Mouse (Mus musculus) neural tube, embryonic 12.5 days (tissue): ENCODE data around the gene Cxcl17. TPM values are rescaled to one million over a fixed set of nuclear protein-coding genes. Genes with fewer than 3 reads are reported as not detected.
A peak's percentile ranks its signal among the peaks of the same experiment; 100 is the strongest.
"Not testable (repeated sequence)": the region's sequence is repeated elsewhere in the genome, so short reads cannot be mapped to it uniquely, and the experiment has no call there.

Experiments used
- ATAC-seq: fragments of 200-750 bp; cut with Nextera tagmentation; 2 replicates; pipeline ENCODE4 v1.8.0; 2017; ENCODE audit warnings: low read depth, mild to moderate bottlenecking, moderate TSS enrichment, moderate library complexity; ENCODE audit not compliant: low FRiP score
- H3K27ac ChIP-seq: fragments of 300-500 bp; sonication (generic); 2 replicates; pipeline ENCODE4 v1.5.1; 2016
- H3K27me3 ChIP-seq: fragments of 300-500 bp; sonication (generic); replicated peaks from 2 replicates; pipeline ENCODE4 v1.6.1; 2016; ENCODE audit warnings: mild to moderate bottlenecking
- H3K36me3 ChIP-seq: fragments of 300-500 bp; sonication (generic); 2 replicates; pipeline ENCODE4 v1.6.1; 2016; ENCODE audit warnings: mild to moderate bottlenecking
- H3K4me1 ChIP-seq: fragments of 300-500 bp; sonication (generic); 2 replicates; pipeline ENCODE4 v1.6.1; 2016
- H3K4me2 ChIP-seq: fragments of 300-500 bp; sonication (generic); replicated peaks from 2 replicates; pipeline ENCODE4 v1.6.1; 2016; ENCODE audit warnings: mild to moderate bottlenecking
- H3K4me3 ChIP-seq: fragments of 300-500 bp; sonication (generic); 2 replicates; pipeline ENCODE4 v1.5.1; 2016
- H3K9ac ChIP-seq: fragments of 300-500 bp; sonication (generic); 2 replicates; pipeline ENCODE4 v1.6.1; 2016; ENCODE audit warnings: mild to moderate bottlenecking
- H3K9me3 ChIP-seq: fragments of 300-500 bp; sonication (generic); 2 replicates; pipeline ENCODE4 v1.6.1; 2016; ENCODE audit warnings: mild to moderate bottlenecking
- WGBS: fragments of 180-500 bp; shearing (Covaris S2); methylation state at CpG from one replicate; pipeline ENCODE4 v1.1.7; 2016; 5-methylcytosine and 5-hydroxymethylcytosine counted together
- polyA plus RNA-seq: library from polyadenylated mRNA; unstranded; fragments of >200 nt; fragmentation: Nextera tagmentation; extraction: Ambion mirVana; gene quantifications from 2 replicates; pipeline ENCODE4 v1.2.1, GENCODE M21; 2016

Cxcl17 gene
- polyA plus RNA-seq, 1 experiment from 2014 or later: 0.53 TPM

DNA sequence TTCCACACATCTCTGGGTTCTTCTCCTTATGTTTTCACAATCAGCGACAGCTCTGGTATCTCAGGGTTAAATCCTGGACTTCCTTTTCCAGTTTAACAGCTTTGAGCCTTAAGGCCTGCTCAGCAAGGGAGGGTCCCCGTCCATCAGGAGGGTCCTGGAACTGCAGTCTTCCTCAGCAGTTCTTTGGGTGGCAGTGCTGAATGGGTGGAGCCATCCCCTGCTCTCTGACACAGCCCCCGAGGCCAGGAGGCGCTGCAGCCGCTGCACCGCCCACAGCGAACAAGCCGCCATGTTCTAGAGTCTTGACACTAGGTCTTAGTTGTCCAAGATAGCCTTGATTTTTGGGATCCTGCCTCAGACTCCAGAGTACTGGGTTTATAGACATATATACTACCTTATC is 6.8 kb upstream of the Cxcl17 start:
- WGBS: 82% methylated on average over 8 of the region's 8 CpGs
- Histone ChIP-seq H3K4me2 (no peak overlapping the region), H3K9ac (no peak overlapping the region), H3K4me1 (no peaks in the 10 kb centered on the region), H3K27ac (no peak overlapping the region), H3K4me3 (no peak overlapping the region), H3K36me3 (no peaks in the 10 kb centered on the region), H3K9me3 (no peaks in the 10 kb centered on the region), H3K27me3 (0 out of 2 replicates have a peak, but pooled peaks cover 7% of the 10 kb centered on the region)
- ATAC-seq: no peak

DNA sequence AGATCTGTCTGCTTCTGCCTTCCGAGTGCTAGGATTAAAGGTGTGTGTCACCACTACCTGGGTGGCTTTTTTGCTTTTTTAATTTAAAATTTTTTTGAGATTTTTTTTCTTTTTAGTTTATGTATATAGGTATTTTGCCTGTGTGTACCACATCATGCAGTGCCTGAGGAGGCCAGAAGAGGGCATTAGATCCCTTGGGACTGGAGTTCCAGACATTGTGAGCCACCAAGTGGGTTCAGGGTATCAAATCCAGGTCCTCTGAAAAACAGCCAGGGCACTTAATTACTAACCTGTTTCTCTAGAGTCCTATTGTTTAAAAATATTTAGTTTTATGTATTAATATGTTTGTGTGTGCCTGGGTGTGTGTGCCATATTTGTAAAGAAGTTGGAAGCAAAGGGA is 4.9 kb upstream of the Cxcl17 start:
- Histone ChIP-seq H3K36me3 (no peaks in the 10 kb centered on the region), H3K9me3 (no peaks in the 10 kb centered on the region), H3K9ac (no peak overlapping the region), H3K27ac (no peak overlapping the region), H3K4me2 (no peak overlapping the region), H3K4me1 (no peaks in the 10 kb centered on the region), H3K4me3 (no peak overlapping the region), H3K27me3 (0 out of 2 replicates have a peak, but pooled peaks cover 6% of the 10 kb centered on the region)
- no peak for ATAC-seq
- 76% methylated on average over 1 of the region's 1 CpGs for WGBS

DNA sequence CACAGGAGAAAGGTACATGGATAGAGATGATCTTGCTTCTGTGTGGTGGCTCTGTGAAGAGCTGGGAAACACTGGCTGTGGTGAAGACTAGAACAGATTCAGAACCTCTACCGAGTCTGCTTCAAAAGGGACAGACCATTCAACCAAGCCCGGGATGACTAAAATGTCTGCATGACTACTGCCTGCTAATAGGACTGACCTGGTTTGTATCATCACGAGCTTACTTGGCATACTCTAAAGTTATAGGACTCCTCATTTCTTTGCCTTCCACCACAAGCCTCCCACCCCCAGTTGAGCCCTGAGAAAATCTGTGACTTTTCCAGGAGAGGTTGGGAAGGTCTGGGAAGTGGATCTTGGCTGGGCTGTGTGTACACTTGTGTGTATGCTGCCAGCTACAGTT is 825 bp downstream of the Cxcl17 start:
- H3K4me1 ChIP-seq: no peaks in the 10 kb centered on the region
- H3K36me3 ChIP-seq: no peaks in the 10 kb centered on the region
- no peaks in the 10 kb centered on the region for H3K27me3 ChIP-seq
- 88% methylated on average over 3 of the region's 3 CpGs for WGBS
- ATAC-seq: no peak
- no peak overlapping the region for H3K27ac ChIP-seq
- H3K9ac ChIP-seq: no peak overlapping the region
- no peak overlapping the region for H3K4me3 ChIP-seq
- no peak overlapping the region for H3K4me2 ChIP-seq
- no peaks in the 10 kb centered on the region for H3K9me3 ChIP-seq

DNA sequence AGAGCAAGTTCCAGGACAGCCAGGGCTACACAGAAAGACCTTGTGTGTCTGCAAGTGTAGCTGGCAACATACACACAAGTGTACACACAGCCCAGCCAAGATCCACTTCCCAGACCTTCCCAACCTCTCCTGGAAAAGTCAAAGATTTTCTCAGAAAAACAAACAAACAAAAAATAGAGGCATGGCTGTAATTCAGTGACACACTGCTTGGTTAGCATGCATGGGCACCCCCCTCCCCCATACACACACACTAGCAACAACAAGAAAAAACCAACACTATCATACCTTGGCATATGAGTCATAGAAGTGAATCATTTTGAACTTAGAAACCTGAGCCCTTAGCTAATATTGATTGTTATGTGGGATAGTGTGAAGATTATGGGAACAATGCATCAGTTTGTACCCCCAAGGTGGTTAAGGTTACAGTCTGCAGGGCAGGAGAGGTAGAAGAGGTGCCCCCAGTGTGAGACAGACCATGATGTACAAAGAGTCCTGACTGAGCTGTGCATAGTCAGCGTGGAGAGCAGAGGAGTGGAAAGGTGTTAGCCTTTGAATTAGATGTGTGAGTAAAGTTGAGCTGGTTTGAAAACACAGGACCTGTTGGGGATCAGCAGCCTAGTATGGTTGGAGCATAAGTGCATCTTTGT is 1.6 kb downstream of the Cxcl17 start:
- no peak overlapping the region for H3K4me3 ChIP-seq
- H3K36me3 ChIP-seq: no peaks in the 10 kb centered on the region
- no peaks in the 10 kb centered on the region for H3K4me1 ChIP-seq
- H3K27ac ChIP-seq: no peak overlapping the region
- no peak overlapping the region for H3K4me2 ChIP-seq
- H3K9me3 ChIP-seq: no peaks in the 10 kb centered on the region
- ATAC-seq: no peak
- no peaks in the 10 kb centered on the region for H3K27me3 ChIP-seq
- H3K9ac ChIP-seq: no peak overlapping the region
- 80% methylated on average over 1 of the region's 1 CpGs for WGBS

DNA sequence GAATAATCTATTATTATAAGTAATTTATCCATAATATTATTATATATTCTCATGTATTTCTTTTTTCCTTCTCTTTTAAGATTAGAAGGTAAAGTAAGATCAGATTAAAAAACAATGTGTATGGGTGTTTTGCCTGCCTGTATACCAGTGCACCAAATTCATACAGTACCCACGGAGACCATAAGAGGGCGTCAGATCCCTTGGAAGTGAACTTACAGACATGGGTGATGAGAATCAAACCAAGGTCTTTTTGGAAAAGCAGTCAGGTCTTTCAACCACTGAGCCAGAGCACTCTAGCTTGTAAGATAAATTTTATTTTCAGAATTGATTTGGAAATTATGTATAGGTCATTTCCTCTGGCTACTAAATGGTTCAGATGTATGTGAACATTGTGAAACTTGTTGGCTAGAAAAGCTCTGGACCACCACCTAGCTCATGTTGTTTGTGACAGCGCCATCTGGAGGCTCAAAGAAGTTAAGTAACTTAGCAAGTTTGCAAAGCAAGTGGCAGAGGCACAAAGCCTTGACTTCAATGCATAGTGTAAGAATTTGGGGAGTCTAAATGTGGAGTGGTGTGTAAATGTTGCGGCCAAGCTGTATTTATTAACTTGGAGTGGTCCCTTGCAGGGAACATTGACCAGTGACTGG is 3.4 kb downstream of the Cxcl17 start:
- no peaks in the 10 kb centered on the region for H3K27me3 ChIP-seq
- ATAC-seq: no peak
- WGBS: 51% methylated on average over 4 of the region's 4 CpGs
- H3K9me3 ChIP-seq: no peaks in the 10 kb centered on the region
- H3K4me1 ChIP-seq: no peaks in the 10 kb centered on the region
- H3K9ac ChIP-seq: no peak overlapping the region
- H3K4me2 ChIP-seq: no peak overlapping the region
- no peaks in the 10 kb centered on the region for H3K36me3 ChIP-seq
- no peak overlapping the region for H3K27ac ChIP-seq
- no peak overlapping the region for H3K4me3 ChIP-seq

DNA sequence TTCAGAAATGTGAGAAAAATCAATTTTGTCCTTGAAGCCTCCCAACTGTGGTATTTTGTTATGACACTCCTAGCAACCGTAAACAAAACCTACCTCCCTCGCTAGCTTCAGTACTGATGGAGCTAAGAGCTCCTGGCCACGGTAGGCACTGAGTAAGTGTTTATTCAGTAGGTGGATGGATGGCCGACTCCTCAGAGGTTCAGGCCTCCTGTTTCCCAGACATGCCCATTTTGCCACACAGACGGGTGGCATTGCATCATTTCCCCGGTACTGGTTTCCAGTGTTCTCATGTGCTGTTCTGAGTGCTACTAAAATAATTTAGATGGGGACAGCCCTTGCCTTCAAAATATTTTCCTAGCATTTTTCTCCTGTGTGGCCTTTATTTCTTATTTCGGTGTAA is 6.2 kb downstream of the Cxcl17 start:
- Histone ChIP-seq H3K4me3 (no peak overlapping the region), H3K4me1 (peaks cover 9% of the 10 kb centered on the region; the same call in 1 of the 2 replicates), H3K36me3 (no peaks in the 10 kb centered on the region), H3K9me3 (no peaks in the 10 kb centered on the region), H3K4me2 (no peak overlapping the region), H3K27me3 (no peaks in the 10 kb centered on the region), H3K9ac (no peak overlapping the region), H3K27ac (no peak overlapping the region)
- no peak for ATAC-seq
- 87% methylated on average over 7 of the region's 7 CpGs for WGBS

DNA sequence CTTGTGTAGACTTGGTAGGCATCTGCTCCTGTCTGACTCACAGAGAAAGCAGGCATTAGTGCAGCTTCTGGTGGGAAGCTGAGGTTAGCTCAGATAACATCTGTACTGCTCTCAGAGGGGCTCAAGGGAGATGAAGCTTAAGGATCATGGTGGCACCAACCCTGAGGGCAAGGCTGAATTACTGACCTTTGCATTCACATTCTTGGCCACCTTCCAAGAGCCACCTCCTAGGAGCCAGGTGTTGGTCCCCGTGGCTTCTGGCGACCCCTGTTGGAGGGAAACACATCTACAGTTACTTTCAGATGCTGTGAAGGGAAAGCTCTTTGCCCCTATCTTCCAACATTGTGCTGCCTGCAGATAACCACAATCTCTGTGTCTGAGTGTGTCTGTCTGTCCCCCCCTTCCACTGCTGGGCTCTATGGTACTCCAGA is 10.0 kb downstream of the Cxcl17 start:
- WGBS: 5% methylated on average over 2 of the region's 2 CpGs
- Histone ChIP-seq H3K9ac (no peak overlapping the region), H3K9me3 (no peaks in the 10 kb centered on the region), H3K4me3 (no peak overlapping the region), H3K27ac (no peak overlapping the region), H3K36me3 (no peaks in the 10 kb centered on the region), H3K4me2 (no peak overlapping the region), H3K4me1 (peaks cover 9% of the 10 kb centered on the region; the same call in 1 of the 2 replicates), H3K27me3 (no peaks in the 10 kb centered on the region)
- no peak for ATAC-seq

DNA sequence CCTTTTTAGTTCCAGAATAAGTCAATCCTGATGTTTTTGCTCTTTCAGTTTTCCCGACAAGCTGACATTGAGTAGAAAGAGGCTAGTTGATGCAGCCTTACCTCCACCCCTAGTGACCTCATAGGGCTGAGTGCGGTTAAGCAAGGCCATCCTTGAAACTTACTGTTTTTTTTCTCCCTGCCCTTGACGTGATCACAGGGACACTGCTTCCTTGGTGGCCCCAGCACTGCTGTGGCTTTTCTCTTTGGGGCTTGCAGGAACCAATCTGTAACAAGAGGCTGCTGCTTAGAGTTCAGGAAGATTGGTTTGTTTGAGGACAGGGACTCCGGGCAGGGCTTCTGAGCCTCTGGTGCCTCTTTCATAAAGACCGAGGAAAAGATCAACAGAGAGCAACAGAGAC is 10.7 kb downstream of the Cxcl17 start:
- Histone ChIP-seq H3K9me3 (no peaks in the 10 kb centered on the region), H3K27ac (no peak overlapping the region), H3K9ac (no peak overlapping the region), H3K4me2 (no peak overlapping the region), H3K27me3 (no peaks in the 10 kb centered on the region), H3K36me3 (no peaks in the 10 kb centered on the region), H3K4me3 (no peak overlapping the region), H3K4me1 (peaks cover 9% of the 10 kb centered on the region; the same call in 1 of the 2 replicates)
- no peak for ATAC-seq
- 51% methylated on average over 5 of the region's 5 CpGs for WGBS

DNA sequence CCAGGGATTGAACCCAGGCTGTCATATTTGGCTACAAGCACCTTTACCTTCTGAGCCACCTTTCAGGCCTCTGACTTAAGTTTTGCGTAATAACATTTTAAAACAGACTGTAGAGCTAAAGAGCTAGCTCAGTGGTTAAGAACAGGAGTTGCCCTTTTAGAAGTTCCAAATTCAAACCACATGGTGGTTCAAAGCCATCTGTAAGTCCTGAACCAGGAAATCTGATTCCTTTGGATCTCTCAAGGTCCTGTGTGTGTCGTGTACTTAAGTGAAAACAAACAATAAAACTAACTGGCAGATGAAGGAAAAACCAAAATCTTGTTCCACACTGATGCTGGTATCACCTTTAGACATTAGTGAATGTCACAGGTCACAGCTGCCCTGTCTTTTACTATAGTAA is 11.1 kb downstream of the Cxcl17 start:
- no peak for ATAC-seq

DNA sequence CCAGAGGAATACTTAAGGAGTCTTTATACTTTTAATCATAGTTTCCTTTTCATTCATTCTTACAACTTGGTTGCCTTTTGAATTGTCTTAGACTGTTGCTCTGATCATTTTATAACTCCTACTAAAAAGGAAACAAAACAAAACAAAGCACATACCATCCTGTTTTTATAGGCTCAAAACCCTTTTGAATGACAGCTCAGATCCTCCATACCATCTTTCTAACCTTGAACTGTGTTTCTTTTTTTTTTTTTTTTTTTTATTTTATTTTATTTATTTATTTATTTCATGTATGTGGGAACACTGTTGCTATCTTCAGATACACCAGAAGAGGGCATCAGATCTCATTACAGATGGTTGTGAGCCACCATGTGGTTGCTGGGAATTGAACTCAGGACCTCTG is 13.7 kb downstream of the Cxcl17 start:
- H3K36me3 ChIP-seq, ATAC-seq, H3K4me3 ChIP-seq, H3K4me2 ChIP-seq, H3K9ac ChIP-seq, H3K27me3 ChIP-seq, H3K9me3 ChIP-seq, H3K27ac ChIP-seq: not testable (repeated sequence)
- H3K4me1 ChIP-seq: peaks cover 18% of the 10 kb centered on the region

More for the DNA sequence above, 11.1 kb downstream of the Cxcl17 start:
- WGBS: 67% methylated on average over 2 of the region's 2 CpGs
- no peak overlapping the region for H3K27ac ChIP-seq
- no peak overlapping the region for H3K4me3 ChIP-seq
- no peaks in the 10 kb centered on the region for H3K36me3 ChIP-seq
- H3K9ac ChIP-seq: no peak overlapping the region
- no peaks in the 10 kb centered on the region for H3K27me3 ChIP-seq
- no peaks in the 10 kb centered on the region for H3K9me3 ChIP-seq
- H3K4me2 ChIP-seq: no peak overlapping the region
- peaks cover 9% of the 10 kb centered on the region; the same call in 1 of the 2 replicates for H3K4me1 ChIP-seq

DNA sequence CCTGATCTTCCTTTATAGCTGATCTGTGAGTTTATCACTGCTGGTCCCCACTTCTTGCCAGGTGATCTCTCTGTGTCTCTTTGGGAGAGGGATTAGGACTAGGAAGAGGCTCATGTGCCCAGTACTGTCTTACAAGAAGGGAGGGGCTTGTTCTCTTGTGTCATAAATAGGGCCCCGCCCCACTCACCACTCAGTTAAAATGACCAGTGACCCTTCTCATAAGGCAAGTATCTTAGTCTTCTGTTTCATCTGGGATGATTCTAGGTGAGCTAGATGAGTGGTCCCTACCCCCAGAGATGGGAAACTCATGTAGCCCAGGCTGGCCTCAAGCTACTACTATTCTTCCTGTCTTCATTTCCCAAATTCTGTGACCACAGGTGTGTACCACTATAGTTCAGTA is 14.1 kb downstream of the Cxcl17 start, which contains the start of gene Lipe:
Gene Lipe, minus strand, starts transcription at position 101 of the 400 bp plus-strand sequence.
- no peak within 1 kb of the TSS for H3K9ac ChIP-seq
- no peak within 1 kb of the TSS for H3K4me2 ChIP-seq
- no peak for ATAC-seq
- no peaks in the 10 kb centered on the region for H3K9me3 ChIP-seq
- H3K27ac ChIP-seq: no peak within 1 kb of the TSS
- WGBS: 100% methylated on average over 1 of the region's 1 CpGs
- no peaks in the 10 kb centered on the region for H3K36me3 ChIP-seq
- H3K4me3 ChIP-seq: no peak within 1 kb of the TSS
- no peaks in the 10 kb centered on the region for H3K27me3 ChIP-seq
- peaks cover 21% of the 10 kb centered on the region for H3K4me1 ChIP-seq

DNA sequence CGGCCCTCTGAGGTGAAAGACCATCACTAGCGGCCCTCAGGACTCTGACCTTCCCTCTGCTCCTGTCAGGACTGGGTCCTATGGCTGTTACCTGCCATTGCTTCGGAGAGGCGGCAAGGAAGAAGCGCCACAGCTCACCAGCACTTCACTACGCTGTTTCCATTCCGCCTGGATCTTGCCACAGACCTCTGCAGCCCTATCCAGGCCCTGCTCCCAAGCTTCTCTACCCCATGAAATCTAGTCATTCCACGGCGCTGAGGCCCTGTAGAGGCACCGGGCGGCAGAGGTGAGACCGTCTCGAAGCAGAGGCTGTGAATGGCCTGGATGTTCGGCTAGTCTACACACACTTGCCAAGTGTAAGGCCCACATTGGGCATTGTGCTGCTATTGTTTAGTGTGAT is 16.1 kb downstream of the Cxcl17 start:
- Histone ChIP-seq H3K27me3 (no peaks in the 10 kb centered on the region), H3K36me3 (no peaks in the 10 kb centered on the region), H3K4me3 (no peak overlapping the region), H3K4me2 (peak overlapping the region; percentile 68), H3K9me3 (no peaks in the 10 kb centered on the region), H3K27ac (no peak overlapping the region), H3K9ac (0 out of 2 replicates have a peak overlapping the region, but pooled peaks have one; percentile 13), H3K4me1 (peaks cover 12% of the 10 kb centered on the region)
- no peak for ATAC-seq
- 91% methylated on average over 14 of the region's 14 CpGs for WGBS
